Mouse (Mus musculus): ENCODE results near the gene Parp16.

- TF ChIP-seq CTCF (conservative IDR thresholded peaks at IDR 0.05; ENCODE audit: low read length) = no peak
- TF ChIP-seq POU5F1 (IDR thresholded peaks at IDR 0.05; ENCODE audit: borderline replicate concordance, low read length) = no peak
Measured at GRCm38 (mm10) chr9:65195982-65196737, 1.0 kb downstream of the Parp16 start.
